Mouse (Mus musculus) bone marrow macrophage, adult 2 months (primary cell): ENCODE measurements around the gene Gatm. TPM values are rescaled to one million over a fixed set of nuclear protein-coding genes. Genes with fewer than 3 reads are reported as not detected.
A peak's percentile ranks its signal among the peaks of the same experiment; 100 is the strongest.

Experiments
- H3K27ac ChIP-seq: 2 replicates; pipeline ENCODE4 v1.5.1; 2012; ENCODE audit warnings: low read depth, low read length; ENCODE audit not compliant: insufficient read depth
- H3K4me1 ChIP-seq: 2 replicates; pipeline ENCODE4 v1.6.1; 2012; ENCODE audit warnings: low read length; ENCODE audit not compliant: control insufficient read depth, insufficient read depth
- H3K4me3 ChIP-seq: 2 replicates; pipeline ENCODE4 v1.5.1; 2012; ENCODE audit warnings: mild to moderate bottlenecking, low read length, moderate library complexity; ENCODE audit not compliant: insufficient read depth
- CTCF ChIP-seq: IDR thresholded peaks from 2 replicates; pipeline ENCODE4 v1.5.1; 2012; ENCODE audit warnings: low read depth, mild to moderate bottlenecking, low read length, moderate library complexity
- POLR2A ChIP-seq: IDR thresholded peaks from 2 replicates; pipeline ENCODE4 v1.6.1; 2012; ENCODE audit warnings: mild to moderate bottlenecking, low read depth, low read length, borderline replicate concordance
- polyA plus RNA-seq: library from polyadenylated mRNA; stranded (reverse); fragments of >200 nt; gene quantifications from 2 replicates; pipeline ENCODE4 v1.2.4, GENCODE M21; 2012; ENCODE audit not compliant: missing spikeins, insufficient read depth, insufficient read length

Gene Gatm
- polyA plus RNA-seq, 1 experiment = 59.3 TPM

DNA sequence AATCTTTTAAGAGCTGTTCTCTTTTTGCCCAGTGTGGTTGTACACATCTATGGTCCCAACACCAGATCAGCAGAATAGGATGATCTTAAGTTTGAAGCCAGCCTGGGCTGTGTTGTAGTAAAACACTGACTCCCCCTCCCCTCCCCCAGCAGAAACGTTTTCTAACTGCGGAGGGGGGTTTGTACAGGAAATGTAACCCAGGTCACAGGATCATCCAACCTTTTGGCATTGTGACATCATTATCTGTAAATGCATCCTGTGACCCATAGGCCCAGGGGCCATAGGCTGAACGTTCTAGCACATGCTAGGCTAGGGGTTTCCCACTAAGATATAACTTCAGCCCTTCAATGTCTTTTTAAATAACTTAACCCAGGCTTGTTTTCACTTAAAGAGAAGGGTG, 25.6 kb upstream of the Gatm start, which contains the start of gene AA467197:
Gene AA467197, plus strand, starts transcription at position 301 of the 400 bp plus-strand sequence.
- Histone ChIP-seq H3K4me1 (no peaks in the 10 kb centered on the region; the same call in 1 of the 2 replicates), H3K27ac (no peak within 1 kb of the TSS), H3K4me3 (peak within 1 kb of the TSS; percentile 50)
- TF ChIP-seq POLR2A (no peak), CTCF (no peak)

DNA sequence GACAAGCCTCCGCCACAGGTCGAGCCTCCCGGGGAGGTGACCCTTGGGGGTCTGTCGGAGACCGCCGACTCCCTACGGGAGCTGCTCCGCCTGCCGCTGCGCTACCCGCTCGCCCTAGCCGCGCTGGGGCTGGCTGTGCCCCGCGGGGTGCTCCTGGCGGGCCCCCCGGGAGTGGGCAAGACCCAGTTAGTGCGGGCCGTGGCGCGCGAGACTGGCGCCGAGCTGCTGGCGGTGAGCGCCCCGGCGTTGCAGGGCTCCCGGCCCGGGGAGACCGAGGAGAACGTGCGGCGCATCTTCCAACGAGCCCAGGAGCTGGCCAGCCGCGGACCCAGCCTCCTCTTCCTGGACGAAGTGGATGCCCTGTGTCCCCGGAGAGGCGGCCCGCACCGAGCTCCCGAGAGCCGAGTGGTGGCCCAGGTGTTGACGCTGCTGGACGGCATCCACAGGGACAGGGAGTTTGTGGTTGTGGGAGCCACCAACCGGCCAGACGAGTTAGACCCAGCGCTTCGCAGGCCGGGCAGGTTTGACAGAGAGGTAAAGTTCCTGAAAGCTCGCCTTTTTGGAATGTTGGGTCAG, 20.2 kb upstream of the Gatm start:
- H3K27ac ChIP-seq = no peak overlapping the region; the same call in 1 of the 2 replicates
- no peaks in the 10 kb centered on the region; the same call in 1 of the 2 replicates for H3K4me1 ChIP-seq
- TF ChIP-seq POLR2A = no peak
- TF ChIP-seq CTCF = no peak
- peak overlapping the region; percentile 97 for H3K4me3 ChIP-seq

DNA sequence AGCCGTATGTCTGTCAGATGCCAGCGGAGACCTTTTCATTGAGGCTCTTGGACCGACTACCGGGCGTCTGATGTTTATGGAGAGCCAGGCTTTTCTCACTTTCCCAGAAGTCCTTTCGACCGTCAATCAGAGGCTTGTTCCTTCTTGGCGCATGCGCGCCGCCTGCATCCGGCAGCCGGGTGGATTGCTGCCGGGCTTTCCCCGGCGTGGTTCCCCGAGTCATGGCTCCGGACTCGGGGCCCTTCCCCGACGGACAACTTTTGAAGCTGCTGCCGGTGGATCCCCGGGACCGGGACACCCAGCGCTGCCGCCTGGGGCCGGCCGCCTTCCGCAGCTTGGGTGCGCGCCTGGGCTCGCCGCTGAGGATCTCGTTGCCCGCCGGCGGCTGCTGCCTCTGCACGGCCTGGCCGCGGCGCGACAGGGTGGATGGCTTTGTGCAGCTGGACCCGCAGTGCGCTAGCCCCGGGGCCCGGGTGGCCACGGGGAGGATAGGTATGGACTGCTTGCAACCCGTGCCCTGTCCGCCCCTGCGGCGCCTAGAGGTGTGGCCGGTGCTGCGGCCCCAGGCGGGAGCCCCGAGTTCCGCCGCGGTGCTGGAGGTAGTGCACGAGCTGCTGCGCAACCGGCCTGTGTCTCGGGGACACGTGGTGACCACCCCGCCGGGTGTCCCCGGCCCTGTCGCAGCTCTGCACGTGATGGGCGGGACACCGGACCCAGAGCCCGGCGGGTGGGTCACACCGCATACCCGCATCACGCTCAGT, 19.5 kb upstream of the Gatm start:
- peak overlapping the region; percentile 97 for H3K4me3 ChIP-seq
- peak overlapping the region; percentile 62 for H3K27ac ChIP-seq
- no peak for TF ChIP-seq POLR2A
- no peak for TF ChIP-seq CTCF
- no peaks in the 10 kb centered on the region; the same call in 1 of the 2 replicates for H3K4me1 ChIP-seq

DNA sequence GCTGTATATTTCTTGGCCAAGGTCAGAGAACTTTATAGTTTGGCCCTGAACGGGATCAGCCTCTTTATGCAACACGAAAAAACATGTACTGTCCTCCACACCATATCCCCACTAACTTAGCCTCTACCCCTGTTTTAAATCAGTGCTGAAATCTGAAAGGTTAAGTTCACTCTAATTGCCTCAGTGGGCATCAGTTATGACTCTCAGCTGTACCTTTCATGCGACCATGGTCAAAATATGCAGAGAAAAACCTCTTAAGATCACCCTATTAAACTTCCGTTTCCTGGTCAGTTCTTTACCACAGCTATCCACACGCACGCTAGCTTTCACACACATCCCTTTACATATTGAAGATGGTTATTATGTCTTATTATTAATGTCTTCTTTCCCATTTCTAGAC, 18.8 kb upstream of the Gatm start:
- H3K4me3 ChIP-seq = no peak overlapping the region
- TF ChIP-seq POLR2A = no peak
- no peak for TF ChIP-seq CTCF

DNA sequence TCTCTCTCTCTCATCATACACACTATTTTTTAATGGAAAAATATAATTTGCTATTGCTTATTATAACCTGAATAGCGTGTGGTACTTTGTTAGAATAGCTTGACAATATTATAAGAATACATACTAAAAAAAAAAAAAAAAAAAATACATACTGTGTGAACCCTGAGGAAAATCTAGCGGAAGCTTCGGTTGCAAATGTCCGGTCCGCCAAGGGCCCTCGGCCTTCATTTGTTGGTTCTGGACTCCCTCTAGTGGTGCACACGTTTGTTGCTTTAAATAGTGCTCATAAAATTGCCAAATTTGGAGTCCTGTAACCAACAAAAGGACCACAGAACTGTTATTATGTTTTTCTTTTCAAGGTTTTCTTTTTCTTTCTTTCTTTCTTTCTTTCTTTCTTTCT, 17.9 kb upstream of the Gatm start:
- no peak overlapping the region for H3K4me3 ChIP-seq
- no peaks in the 10 kb centered on the region; the same call in 1 of the 2 replicates for H3K4me1 ChIP-seq
- no peak overlapping the region for H3K27ac ChIP-seq
- TF ChIP-seq POLR2A (no peak), CTCF (peak; percentile 89)

More for the DNA sequence above, 18.8 kb upstream of the Gatm start:
- Histone ChIP-seq H3K4me1 (no peaks in the 10 kb centered on the region; the same call in 1 of the 2 replicates), H3K27ac (no peak overlapping the region)

DNA sequence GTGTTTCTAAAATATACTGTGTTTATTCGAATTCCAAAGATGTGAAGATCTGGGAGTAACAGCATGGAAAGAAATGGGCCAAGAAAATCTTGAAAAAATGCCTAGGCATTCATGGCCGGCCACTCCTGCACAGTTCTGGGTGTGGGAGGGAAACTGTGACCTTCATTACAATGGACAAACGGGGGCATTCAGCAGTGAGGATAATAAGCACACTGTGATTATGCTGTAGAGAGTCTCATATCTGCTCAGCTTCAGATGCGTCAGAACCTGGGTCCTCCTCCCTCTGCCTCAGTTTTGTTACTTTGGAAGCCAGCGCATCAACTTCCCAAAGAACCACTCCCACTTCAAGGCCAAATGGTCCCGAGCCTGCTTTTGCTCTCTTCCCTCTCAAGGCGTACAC, 14.8 kb upstream of the Gatm start:
- H3K27ac ChIP-seq = no peak overlapping the region
- no peak overlapping the region for H3K4me3 ChIP-seq
- TF ChIP-seq POLR2A = no peak
- TF ChIP-seq CTCF = no peak
- H3K4me1 ChIP-seq = no peaks in the 10 kb centered on the region

DNA sequence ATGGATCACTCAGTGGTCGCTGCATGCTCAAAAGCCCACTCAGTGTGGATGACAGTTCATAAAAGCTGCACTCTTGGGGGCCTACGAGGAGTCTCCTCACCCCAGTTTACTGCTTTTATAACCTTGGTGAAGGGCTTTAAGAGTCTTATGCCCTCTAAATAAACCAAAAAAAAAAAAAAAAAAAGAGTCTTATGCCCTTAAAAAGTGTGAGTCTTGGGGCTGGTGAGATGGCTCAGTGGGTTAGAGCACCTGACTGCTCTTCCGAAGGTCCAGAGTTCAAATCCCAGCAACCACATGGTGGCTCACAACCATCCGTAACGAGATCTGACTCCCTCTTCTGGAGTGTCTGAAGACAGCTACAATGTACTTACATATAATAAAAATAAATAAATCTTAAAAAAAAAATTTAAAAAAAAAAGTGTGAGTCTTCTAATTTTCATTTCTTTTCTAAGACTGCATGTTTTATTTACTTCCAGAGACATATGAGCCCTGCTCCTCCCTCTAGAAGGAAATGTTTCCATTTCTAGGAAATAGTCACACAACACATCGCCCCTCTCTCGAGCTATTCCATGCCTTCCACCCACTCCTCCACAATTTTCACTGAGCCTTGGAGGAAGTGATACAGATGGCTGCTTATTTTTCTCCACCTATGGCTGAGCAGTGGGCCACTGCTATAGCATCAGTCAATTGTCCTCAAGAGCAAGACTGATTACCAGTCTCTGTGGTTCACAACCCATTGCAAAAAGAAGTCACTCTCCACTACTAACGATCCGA, 10.4 kb upstream of the Gatm start:
- no peak for TF ChIP-seq POLR2A
- no peak for TF ChIP-seq CTCF
- H3K27ac ChIP-seq = no peak overlapping the region
- no peak overlapping the region for H3K4me3 ChIP-seq

DNA sequence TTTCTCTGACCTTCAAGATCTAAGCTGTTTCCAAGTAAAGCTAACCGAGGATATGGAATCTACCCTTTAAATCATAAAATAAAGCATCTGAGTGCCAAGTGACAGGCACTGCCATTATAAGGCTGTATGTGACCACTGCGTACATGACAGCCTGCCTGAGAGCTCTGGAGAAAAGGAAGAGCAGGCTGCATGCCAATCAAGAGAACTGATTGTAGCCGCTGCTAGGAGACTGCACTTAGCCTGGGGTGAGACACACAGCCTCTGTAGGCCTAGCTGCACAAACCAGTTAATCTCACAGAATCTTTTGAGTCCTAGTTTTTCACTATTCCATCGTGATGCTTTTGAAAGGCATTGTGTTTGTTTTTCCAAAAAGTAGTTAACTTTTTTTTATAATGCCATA, 7.6 kb upstream of the Gatm start:
- Histone ChIP-seq H3K27ac (no peak overlapping the region), H3K4me3 (no peak overlapping the region), H3K4me1 (peaks cover 2% of the 10 kb centered on the region; the same call in 1 of the 2 replicates)
- TF ChIP-seq POLR2A (no peak), CTCF (no peak)

More for the DNA sequence above, 10.4 kb upstream of the Gatm start:
- H3K4me1 ChIP-seq = peaks cover 2% of the 10 kb centered on the region; the same call in 1 of the 2 replicates

DNA sequence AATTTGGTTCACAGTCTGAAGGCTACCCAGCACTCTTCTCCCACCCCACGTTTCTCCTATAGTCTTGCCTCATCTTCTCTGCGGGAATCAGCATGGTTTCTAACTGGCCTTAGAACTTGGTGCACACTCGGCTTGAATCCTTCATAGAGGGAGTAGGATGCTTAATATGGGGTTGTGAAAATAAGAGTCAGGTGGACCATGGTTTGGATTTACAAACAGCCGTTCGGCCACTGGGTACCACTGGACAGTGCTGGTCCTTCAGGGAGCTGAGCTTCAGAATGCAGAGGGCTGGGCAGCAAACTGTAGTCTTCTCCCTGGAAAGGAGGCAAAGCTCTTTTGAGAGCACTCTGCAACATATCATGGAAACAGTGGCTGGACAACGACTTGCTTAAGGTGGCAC, 6.7 kb upstream of the Gatm start:
- peaks cover 2% of the 10 kb centered on the region; the same call in 1 of the 2 replicates for H3K4me1 ChIP-seq
- TF ChIP-seq CTCF (no peak), POLR2A (no peak)
- no peak overlapping the region for H3K4me3 ChIP-seq
- H3K27ac ChIP-seq = no peak overlapping the region

DNA sequence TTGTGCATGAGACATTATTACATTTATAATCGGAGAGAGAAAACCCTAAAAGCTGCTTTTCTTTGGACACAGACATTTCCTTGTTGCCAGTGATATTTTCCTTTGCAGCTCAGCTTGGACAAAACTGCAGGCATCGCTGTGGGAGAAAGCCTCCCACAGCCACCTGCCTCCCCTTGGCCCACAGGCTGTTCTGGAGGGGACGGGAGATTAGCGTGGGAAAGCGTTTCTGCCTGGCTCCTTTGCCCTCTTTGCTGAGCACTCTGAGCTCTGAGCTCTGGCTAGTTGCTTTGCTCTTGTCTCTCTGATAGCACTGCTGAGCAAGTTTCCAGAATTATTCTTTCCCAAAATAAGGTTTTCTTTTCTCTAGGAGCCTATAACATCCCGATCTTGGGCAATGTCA, 5.1 kb upstream of the Gatm start:
- Histone ChIP-seq H3K4me1 (peaks cover 8% of the 10 kb centered on the region; the same call in 1 of the 2 replicates), H3K27ac (no peak overlapping the region), H3K4me3 (no peak overlapping the region)
- no peak for TF ChIP-seq CTCF
- no peak for TF ChIP-seq POLR2A
